10 mouse cellular contexts compared by ENCODE assay signal in the genomic region with DNA sequence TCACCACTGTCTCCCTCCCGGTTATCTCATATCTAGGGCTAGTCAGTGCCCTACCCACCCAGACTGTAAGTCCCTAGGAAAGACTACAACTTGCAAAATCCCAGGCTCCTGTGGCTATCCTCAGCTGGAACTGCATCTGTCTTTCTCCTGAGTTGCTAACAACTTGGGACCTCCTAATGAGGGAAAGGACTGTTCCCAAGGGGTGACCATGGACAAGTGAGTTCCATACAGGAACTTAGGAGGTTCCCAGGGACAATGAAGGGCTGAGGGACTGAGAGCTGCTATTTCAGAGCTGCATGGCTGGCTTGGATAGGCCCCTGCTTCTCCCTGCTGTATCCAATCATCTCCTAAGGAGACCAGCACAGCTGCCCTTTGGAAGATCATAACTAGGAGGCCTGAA. TPM values are rescaled to one million over a fixed set of nuclear protein-coding genes. Genes with fewer than 3 reads are reported as not detected.
DNase-seq lines count a peak whose midpoint lies in the region; ATAC-seq and TF ChIP-seq lines count a peak whose summit lies in the region.
"Had no signal": no experiment of that assay in that cellular context is flagged by ENCODE, and none has a peak within 500 bp of the region (broad histone marks: within the 10 kb centered on the region; RNA-seq: fewer than 3 reads in every experiment).

No protein-coding gene starts in this region.

- DNase-seq in hindbrain, embryonic 11.5 days (ENCODE audit: low spot score): no peak
- no peak for DNase-seq in Patski (ENCODE audit: low read depth, low spot score)
- DNase-seq in midbrain, embryonic 14.5 days: no peak
- DNase-seq in ovary, postnatal 10 days (ENCODE audit: low spot score): no peak
- DNase-seq in kidney, postnatal 4 days: no peak
- no peak for DNase-seq in spleen, postnatal 10 days (ENCODE audit: low spot score in 2 of 2)
- DNase-seq: kidney, adult 18-20 months had no signal

- ATAC-seq in hindbrain, embryonic 12.5 days (ENCODE audit: low FRiP score): no peak
- ATAC-seq in hindbrain, embryonic 11.5 days (ENCODE audit: low FRiP score): no peak
- ATAC-seq in Patski: peak; percentile 1
- ATAC-seq in embryonic facial prominence, embryonic 13.5 days (ENCODE audit: insufficient number of reproducible peaks, insufficient read depth, low FRiP score, low TSS enrichment, low read depth): no peak
- no peak for ATAC-seq in midbrain, embryonic 14.5 days (ENCODE audit: low FRiP score, low TSS enrichment)

- H3K36me3 ChIP-seq in hindbrain, embryonic 12.5 days: no peaks in the 10 kb centered on the region
- no peaks in the 10 kb centered on the region for H3K36me3 ChIP-seq in hindbrain, embryonic 11.5 days (ENCODE audit: control insufficient read depth, insufficient read depth, low read length)
- peaks cover 5% of the 10 kb centered on the region; the same call in 1 of the 2 replicates for H3K36me3 ChIP-seq in embryonic facial prominence, embryonic 13.5 days
- H3K36me3 ChIP-seq in midbrain, embryonic 14.5 days (ENCODE audit: control insufficient read depth, insufficient read depth, low read length): peaks cover 8% of the 10 kb centered on the region
- H3K36me3 ChIP-seq: limb, embryonic 12.5 days had no signal

- 20% methylated on average over 1 of the region's 1 CpGs for WGBS in hindbrain, embryonic 12.5 days
- 33% methylated on average over 1 of the region's 1 CpGs for WGBS in hindbrain, embryonic 11.5 days
- WGBS in embryonic facial prominence, embryonic 13.5 days: 5% methylated on average over 1 of the region's 1 CpGs
- 14% methylated on average over 1 of the region's 1 CpGs for WGBS in midbrain, embryonic 14.5 days

- peaks cover 25% of the 10 kb centered on the region for H3K4me1 ChIP-seq in hindbrain, embryonic 12.5 days
- no peaks in the 10 kb centered on the region; the same call in 1 of the 2 replicates for H3K4me1 ChIP-seq in hindbrain, embryonic 11.5 days (replicated peaks; ENCODE audit: control insufficient read depth, insufficient read depth, low read length)
- H3K4me1 ChIP-seq in embryonic facial prominence, embryonic 13.5 days: peaks cover 16% of the 10 kb centered on the region
- H3K4me1 ChIP-seq in midbrain, embryonic 14.5 days (ENCODE audit: control insufficient read depth, insufficient read depth, low read length): peaks cover 19% of the 10 kb centered on the region

- TF ChIP-seq CTCF in Patski (IDR thresholded peaks at IDR 0.05): no peak

- H3K27me3 ChIP-seq in hindbrain, embryonic 12.5 days: no peaks in the 10 kb centered on the region
- H3K27me3 ChIP-seq in hindbrain, embryonic 11.5 days (ENCODE audit: control insufficient read depth, insufficient read depth, low read length): no peaks in the 10 kb centered on the region
- H3K27me3 ChIP-seq in Patski: no peaks in the 10 kb centered on the region
- H3K27me3 ChIP-seq in embryonic facial prominence, embryonic 13.5 days: peaks cover 5% of the 10 kb centered on the region; the same call in 1 of the 2 replicates
- H3K27me3 ChIP-seq in midbrain, embryonic 14.5 days (ENCODE audit: control insufficient read depth, insufficient read depth, low read length): no peaks in the 10 kb centered on the region

- in situ Hi-C loops in Patski (cut with MboI; ENCODE audit: low pct_unique_long_range_greater_than_20kb): no loop called here

- H3K4me2 ChIP-seq in hindbrain, embryonic 12.5 days (replicated peaks): peak overlapping the region; percentile 13; the same call in 1 of the 2 replicates
- no peak overlapping the region for H3K4me2 ChIP-seq in hindbrain, embryonic 11.5 days (replicated peaks; ENCODE audit: low read depth, low read length)
- no peak overlapping the region for H3K4me2 ChIP-seq in embryonic facial prominence, embryonic 13.5 days
- H3K4me2 ChIP-seq in midbrain, embryonic 14.5 days (ENCODE audit: low read length): peak overlapping the region; percentile 85
- H3K4me2 ChIP-seq: limb, embryonic 12.5 days had no signal

- H3K9ac ChIP-seq in hindbrain, embryonic 12.5 days: no peak overlapping the region
- no peak overlapping the region for H3K9ac ChIP-seq in hindbrain, embryonic 11.5 days (ENCODE audit: low read depth, low read length)
- H3K9ac ChIP-seq in embryonic facial prominence, embryonic 13.5 days: peak overlapping the region; percentile 53; the same call in 1 of the 2 replicates
- no peak overlapping the region; the same call in 1 of the 2 replicates for H3K9ac ChIP-seq in midbrain, embryonic 14.5 days (replicated peaks; ENCODE audit: low read length)
- H3K9ac ChIP-seq: limb, embryonic 12.5 days had no signal

- CTCF ChIA-PET in Patski (lab: Charles Lee): interaction anchor here (1.2 to 1.9 kb wide), 3 partner anchors 9 to 93 kb away, joined by 3 to 10 read pairs (median 9); no protein-coding TSS in a partner anchor

- no peaks in the 10 kb centered on the region for H3K9me3 ChIP-seq in hindbrain, embryonic 12.5 days (replicated peaks)
- H3K9me3 ChIP-seq in hindbrain, embryonic 11.5 days (ENCODE audit: control insufficient read depth, low read length): no peaks in the 10 kb centered on the region
- no peaks in the 10 kb centered on the region for H3K9me3 ChIP-seq in embryonic facial prominence, embryonic 13.5 days
- H3K9me3 ChIP-seq in midbrain, embryonic 14.5 days (ENCODE audit: control insufficient read depth, low read length): no peaks in the 10 kb centered on the region
- H3K9me3 ChIP-seq: limb, embryonic 12.5 days had no signal

- no peak overlapping the region for H3K4me3 ChIP-seq in hindbrain, embryonic 12.5 days
- no peak overlapping the region for H3K4me3 ChIP-seq in hindbrain, embryonic 11.5 days (ENCODE audit: low read depth, low read length)
- no peak overlapping the region for H3K4me3 ChIP-seq in embryonic facial prominence, embryonic 13.5 days
- no peak overlapping the region; the same call in 1 of the 2 replicates for H3K4me3 ChIP-seq in midbrain, embryonic 14.5 days (replicated peaks; ENCODE audit: low read depth, low read length)
- H3K4me3 ChIP-seq: limb, embryonic 12.5 days had no signal

- H3K27ac ChIP-seq in hindbrain, embryonic 12.5 days: no peak overlapping the region
- no peak overlapping the region for H3K27ac ChIP-seq in hindbrain, embryonic 11.5 days (ENCODE audit: low read depth, low read length)
- no peak overlapping the region for H3K27ac ChIP-seq in embryonic facial prominence, embryonic 13.5 days
- no peak overlapping the region for H3K27ac ChIP-seq in midbrain, embryonic 14.5 days (replicated peaks; ENCODE audit: low read depth, low read length)
- H3K27ac ChIP-seq: limb, embryonic 12.5 days had no signal

- POLR2A ChIA-PET in Patski (lab: Charles Lee): interaction anchor here (1.0 to 1.1 kb wide), 2 partner anchors 20 to 78 kb away, joined by 3 read pairs; a partner anchor contains a TSS

RNA-seq across cellular contexts. Expression of a gene that starts 1.8 kb away (rescaled TPM):
- 54.4 and 58.2 TPM in 2 replicates for polyA plus RNA-seq in hindbrain, embryonic 12.5 days (2016; fragmentation: Nextera tagmentation; extraction: Ambion mirVana)
- 32.3 and 36.8 TPM in 2 replicates for polyA plus RNA-seq in hindbrain, embryonic 11.5 days (2014; fragmentation: Nextera tagmentation; extraction: Ambion mirVana)
- 33.9 TPM for polyA plus RNA-seq in Patski (2021)
- polyA plus RNA-seq in embryonic facial prominence, embryonic 13.5 days (2015; fragmentation: Nextera tagmentation; extraction: Ambion mirVana): 38.0 and 39.1 TPM in 2 replicates
- polyA plus RNA-seq in midbrain, embryonic 14.5 days (2014; fragmentation: Nextera tagmentation; extraction: Ambion mirVana): 127 and 188 TPM in 2 replicates

RNA-seq across cellular contexts. Expression of a gene that starts 12.3 kb away (rescaled TPM):
- 84.2 and 89.7 TPM in 2 replicates for polyA plus RNA-seq in hindbrain, embryonic 12.5 days (2016; fragmentation: Nextera tagmentation; extraction: Ambion mirVana)
- 94.5 and 116 TPM in 2 replicates for polyA plus RNA-seq in hindbrain, embryonic 11.5 days (2014; fragmentation: Nextera tagmentation; extraction: Ambion mirVana)
- polyA plus RNA-seq in Patski (2021): 64.0 TPM
- polyA plus RNA-seq in embryonic facial prominence, embryonic 13.5 days (2015; fragmentation: Nextera tagmentation; extraction: Ambion mirVana): 82.8 and 92.9 TPM in 2 replicates
- polyA plus RNA-seq in midbrain, embryonic 14.5 days (2014; fragmentation: Nextera tagmentation; extraction: Ambion mirVana): 86.9 and 98.5 TPM in 2 replicates

RNA-seq across cellular contexts. Expression of a gene that starts 19.3 kb away (rescaled TPM):
- 171 and 172 TPM in 2 replicates for polyA plus RNA-seq in hindbrain, embryonic 12.5 days (2016; fragmentation: Nextera tagmentation; extraction: Ambion mirVana)
- 166 and 167 TPM in 2 replicates for polyA plus RNA-seq in hindbrain, embryonic 11.5 days (2014; fragmentation: Nextera tagmentation; extraction: Ambion mirVana)
- polyA plus RNA-seq in Patski (2021): 96.0 TPM
- 168 and 183 TPM in 2 replicates for polyA plus RNA-seq in embryonic facial prominence, embryonic 13.5 days (2015; fragmentation: Nextera tagmentation; extraction: Ambion mirVana)
- 219 and 273 TPM in 2 replicates for polyA plus RNA-seq in midbrain, embryonic 14.5 days (2014; fragmentation: Nextera tagmentation; extraction: Ambion mirVana)

RNA-seq across cellular contexts. Expression of a gene that starts 19.4 kb away (rescaled TPM):
- 57.1 and 57.8 TPM in 2 replicates for polyA plus RNA-seq in hindbrain, embryonic 12.5 days (2016; fragmentation: Nextera tagmentation; extraction: Ambion mirVana)
- 62.5 and 63.0 TPM in 2 replicates for polyA plus RNA-seq in hindbrain, embryonic 11.5 days (2014; fragmentation: Nextera tagmentation; extraction: Ambion mirVana)
- polyA plus RNA-seq in Patski (2021): 38.0 TPM
- 97.5 and 113 TPM in 2 replicates for polyA plus RNA-seq in embryonic facial prominence, embryonic 13.5 days (2015; fragmentation: Nextera tagmentation; extraction: Ambion mirVana)
- 36.5 and 44.2 TPM in 2 replicates for polyA plus RNA-seq in midbrain, embryonic 14.5 days (2014; fragmentation: Nextera tagmentation; extraction: Ambion mirVana)

RNA-seq across cellular contexts. Expression of a gene that starts 34.5 kb away (rescaled TPM):
- 52.1 and 54.2 TPM in 2 replicates for polyA plus RNA-seq in hindbrain, embryonic 12.5 days (2016; fragmentation: Nextera tagmentation; extraction: Ambion mirVana)
- 28.4 and 39.1 TPM in 2 replicates for polyA plus RNA-seq in hindbrain, embryonic 11.5 days (2014; fragmentation: Nextera tagmentation; extraction: Ambion mirVana)
- 26.6 TPM for polyA plus RNA-seq in Patski (2021)
- 31.0 and 33.8 TPM in 2 replicates for polyA plus RNA-seq in embryonic facial prominence, embryonic 13.5 days (2015; fragmentation: Nextera tagmentation; extraction: Ambion mirVana)
- 88.1 and 117 TPM in 2 replicates for polyA plus RNA-seq in midbrain, embryonic 14.5 days (2014; fragmentation: Nextera tagmentation; extraction: Ambion mirVana)

Comparison
In these comparisons a context has a peak if more than half of its experiments do, and no peak if none do; other contexts are left out.
1. H3K4me2 ChIP-seq: peak in hindbrain, embryonic 12.5 days (single experiment) and midbrain, embryonic 14.5 days (single experiment); none in hindbrain, embryonic 11.5 days (single experiment) and embryonic facial prominence, embryonic 13.5 days (single experiment).